Comparison of ENCODE assay signal across 8 mouse cellular contexts in genomic region chr1:134086811-134087398, GRCm38 (mm10). TPM values are rescaled to one million over a fixed set of nuclear protein-coding genes. Genes with fewer than 3 reads are reported as not detected.
DNase-seq lines count a peak whose midpoint lies in the region; ATAC-seq and TF ChIP-seq lines count a peak whose summit lies in the region.

No protein-coding gene starts in this region.

- WGBS in forebrain, embryonic 10.5 days = 62% methylated on average over 16 of the region's 16 CpGs
- 62% methylated on average over 16 of the region's 16 CpGs for WGBS in forebrain, embryonic 16.5 days
- WGBS in forebrain, embryonic 11.5 days = 66% methylated on average over 16 of the region's 16 CpGs
- 53% methylated on average over 16 of the region's 16 CpGs for WGBS in hindbrain, postnatal 0 days
- WGBS in liver, embryonic 16.5 days (ENCODE audit: insufficient replicate concordance) = 17% methylated on average over 16 of the region's 16 CpGs
- WGBS in stomach, postnatal 0 days = 55% methylated on average over 15 of the region's 16 CpGs

- no peak overlapping the region for H3K9ac ChIP-seq in forebrain, embryonic 16.5 days (replicated peaks; ENCODE audit: low read depth, low read length)
- H3K9ac ChIP-seq in forebrain, embryonic 11.5 days (ENCODE audit: low read length) = peak overlapping the region; percentile 35; the same call in 1 of the 2 replicates
- H3K9ac ChIP-seq in hindbrain, postnatal 0 days (replicated peaks; ENCODE audit: low read length) = no peak overlapping the region
- H3K9ac ChIP-seq in liver, embryonic 16.5 days (ENCODE audit: low read depth, low read length) = peak overlapping the region; percentile 63
- H3K9ac ChIP-seq in stomach, postnatal 0 days (ENCODE audit: low read length) = peak overlapping the region; percentile 18; the same call in 1 of the 2 replicates

- 0 out of 2 replicates have a peak overlapping the region, but pooled peaks have one; percentile 3 for H3K4me3 ChIP-seq in forebrain, embryonic 10.5 days
- H3K4me3 ChIP-seq in forebrain, embryonic 16.5 days (replicated peaks; ENCODE audit: low read length) = no peak overlapping the region
- H3K4me3 ChIP-seq in forebrain, embryonic 11.5 days (ENCODE audit: low read depth, low read length) = no peak overlapping the region
- no peak overlapping the region for H3K4me3 ChIP-seq in hindbrain, postnatal 0 days (ENCODE audit: low read length)
- H3K4me3 ChIP-seq in liver, embryonic 16.5 days (ENCODE audit: low read depth, low read length) = peak overlapping the region; percentile 50
- H3K4me3 ChIP-seq in stomach, postnatal 0 days (ENCODE audit: low read depth, low read length) = no peak overlapping the region

- DNase-seq in forebrain, embryonic 10.5 days (ENCODE audit: extremely low spot score, low spot score) = no peak
- no peak for DNase-seq in forebrain, embryonic 11.5 days (ENCODE audit: low spot score)
- peak; percentile 31 for DNase-seq in hindbrain, postnatal 0 days (ENCODE audit: low spot score)
- DNase-seq in stomach, postnatal 0 days (ENCODE audit: low spot score) = no peak
- no peak for DNase-seq in layer of hippocampus, postnatal 14 days (ENCODE audit: low spot score in 2 of 2)

- H3K27me3 ChIP-seq in forebrain, embryonic 10.5 days (ENCODE audit: poor library complexity, severe bottlenecking) = peaks cover 10% of the 10 kb centered on the region
- no peaks in the 10 kb centered on the region for H3K27me3 ChIP-seq in forebrain, embryonic 16.5 days (replicated peaks; ENCODE audit: control insufficient read depth, insufficient read depth, low read length)
- H3K27me3 ChIP-seq in forebrain, embryonic 11.5 days (ENCODE audit: control insufficient read depth, insufficient read depth, low read length) = no peaks in the 10 kb centered on the region
- H3K27me3 ChIP-seq in hindbrain, postnatal 0 days (ENCODE audit: insufficient read depth, low read length) = no peaks in the 10 kb centered on the region
- no peaks in the 10 kb centered on the region for H3K27me3 ChIP-seq in liver, embryonic 16.5 days (ENCODE audit: control insufficient read depth, insufficient read depth, low read depth, low read length)
- no peaks in the 10 kb centered on the region for H3K27me3 ChIP-seq in stomach, postnatal 0 days (ENCODE audit: control insufficient read depth, insufficient read depth, low read length)

- H3K4me2 ChIP-seq in forebrain, embryonic 16.5 days (ENCODE audit: low read length) = no peak overlapping the region
- H3K4me2 ChIP-seq in forebrain, embryonic 11.5 days (ENCODE audit: low read depth, low read length, severe bottlenecking) = no peak overlapping the region; the same call in 1 of the 2 replicates
- H3K4me2 ChIP-seq in hindbrain, postnatal 0 days (ENCODE audit: low read depth, low read length) = no peak overlapping the region
- H3K4me2 ChIP-seq in liver, embryonic 16.5 days (ENCODE audit: low read depth, low read length) = peak overlapping the region; percentile 71
- H3K4me2 ChIP-seq in stomach, postnatal 0 days (replicated peaks; ENCODE audit: low read depth) = no peak overlapping the region

- no peak for TF ChIP-seq CTCF in hindbrain, postnatal 0 days (IDR thresholded peaks at IDR 0.05; ENCODE audit: low read depth)
- no peak for TF ChIP-seq CTCF in stomach, postnatal 0 days (IDR thresholded peaks at IDR 0.05; ENCODE audit: low read depth)

- ATAC-seq in forebrain, embryonic 16.5 days = no peak
- no peak for ATAC-seq in forebrain, embryonic 11.5 days (replicated peaks; ENCODE audit: low FRiP score)
- ATAC-seq in hindbrain, postnatal 0 days = no peak
- ATAC-seq in liver, embryonic 16.5 days (ENCODE audit: low read depth) = peak; percentile 64
- ATAC-seq in stomach, postnatal 0 days (ENCODE audit: low FRiP score, low TSS enrichment) = no peak
- ATAC-seq in granulocyte monocyte progenitor cell, adult 5-6 weeks (replicated peaks; ENCODE audit: poor library complexity, severe bottlenecking) = no peak

- H3K9me3 ChIP-seq in forebrain, embryonic 10.5 days = no peaks in the 10 kb centered on the region
- H3K9me3 ChIP-seq in forebrain, embryonic 16.5 days (ENCODE audit: control insufficient read depth, low read length) = no peaks in the 10 kb centered on the region
- H3K9me3 ChIP-seq in forebrain, embryonic 11.5 days (ENCODE audit: control insufficient read depth, low read length) = no peaks in the 10 kb centered on the region
- no peaks in the 10 kb centered on the region for H3K9me3 ChIP-seq in hindbrain, postnatal 0 days (ENCODE audit: low read length)
- no peaks in the 10 kb centered on the region for H3K9me3 ChIP-seq in liver, embryonic 16.5 days (replicated peaks; ENCODE audit: control insufficient read depth, low read length)
- H3K9me3 ChIP-seq in stomach, postnatal 0 days (ENCODE audit: control insufficient read depth, low read length) = no peaks in the 10 kb centered on the region

- H3K4me1 ChIP-seq in forebrain, embryonic 10.5 days = peaks cover 29% of the 10 kb centered on the region
- H3K4me1 ChIP-seq in forebrain, embryonic 16.5 days (replicated peaks; ENCODE audit: control insufficient read depth, insufficient read depth, low read length) = peaks cover 19% of the 10 kb centered on the region
- H3K4me1 ChIP-seq in forebrain, embryonic 11.5 days (replicated peaks; ENCODE audit: control insufficient read depth, insufficient read depth, low read length) = peaks cover 13% of the 10 kb centered on the region; the same call in 1 of the 2 replicates
- H3K4me1 ChIP-seq in hindbrain, postnatal 0 days (ENCODE audit: insufficient read depth, low read length) = peaks cover 10% of the 10 kb centered on the region; the same call in 1 of the 2 replicates
- H3K4me1 ChIP-seq in liver, embryonic 16.5 days (ENCODE audit: control insufficient read depth, low read depth, low read length) = peaks cover 76% of the 10 kb centered on the region
- H3K4me1 ChIP-seq in stomach, postnatal 0 days (replicated peaks; ENCODE audit: control insufficient read depth, insufficient read depth) = no peaks in the 10 kb centered on the region; the same call in 1 of the 2 replicates

- peak overlapping the region; percentile 72 for H3K27ac ChIP-seq in forebrain, embryonic 10.5 days
- no peak overlapping the region for H3K27ac ChIP-seq in forebrain, embryonic 16.5 days (ENCODE audit: low read length)
- H3K27ac ChIP-seq in forebrain, embryonic 11.5 days (ENCODE audit: low read depth, low read length) = no peak overlapping the region
- H3K27ac ChIP-seq in hindbrain, postnatal 0 days = peak overlapping the region; percentile 46
- peak overlapping the region; percentile 87 for H3K27ac ChIP-seq in liver, embryonic 16.5 days (ENCODE audit: low read length)
- no peak overlapping the region for H3K27ac ChIP-seq in stomach, postnatal 0 days (replicated peaks)

- no peaks in the 10 kb centered on the region for H3K36me3 ChIP-seq in forebrain, embryonic 10.5 days (replicated peaks)
- H3K36me3 ChIP-seq in forebrain, embryonic 16.5 days (ENCODE audit: control insufficient read depth, insufficient read depth) = no peaks in the 10 kb centered on the region
- no peaks in the 10 kb centered on the region for H3K36me3 ChIP-seq in forebrain, embryonic 11.5 days (ENCODE audit: control insufficient read depth, insufficient read depth, low read length)
- H3K36me3 ChIP-seq in hindbrain, postnatal 0 days (ENCODE audit: insufficient read depth, low read length) = no peaks in the 10 kb centered on the region
- no peaks in the 10 kb centered on the region for H3K36me3 ChIP-seq in liver, embryonic 16.5 days (ENCODE audit: control insufficient read depth, insufficient read depth)
- H3K36me3 ChIP-seq in stomach, postnatal 0 days (ENCODE audit: control insufficient read depth, insufficient read depth, low read length) = no peaks in the 10 kb centered on the region

- TF ChIP-seq EP300 in stomach, postnatal 0 days (optimal IDR thresholded peaks at IDR 0.05) = no peak

RNA-seq across cellular contexts. Expression of gene Btg2, which starts 8.0 kb away (rescaled TPM):
- 64.6 and 68.6 TPM in 2 replicates for polyA plus RNA-seq in forebrain, embryonic 10.5 days (2016; fragmentation: Nextera tagmentation; extraction: Ambion mirVana)
- 56.0 and 66.4 TPM in 2 replicates for polyA plus RNA-seq in forebrain, embryonic 16.5 days (2015; fragmentation: Nextera tagmentation; extraction: Ambion mirVana)
- 110 TPM in 2 replicates for polyA plus RNA-seq in forebrain, embryonic 11.5 days (2014; fragmentation: Nextera tagmentation; extraction: Ambion mirVana)
- total RNA-seq in hindbrain, postnatal 0 days (2014; rRNA removed) = 11.2 and 26.1 TPM in 2 replicates
- 13.2 and 14.8 TPM in 2 replicates for polyA plus RNA-seq in hindbrain, postnatal 0 days (2015; fragmentation: Nextera tagmentation; extraction: Ambion mirVana)
- polyA plus RNA-seq in liver, embryonic 16.5 days (2015; fragmentation: Nextera tagmentation; extraction: Ambion mirVana) = 107 and 109 TPM in 2 replicates
- polyA plus RNA-seq in stomach, postnatal 0 days (2015; fragmentation: Nextera tagmentation; extraction: Ambion mirVana) = 85.9 and 96.8 TPM in 2 replicates
- 10 to 100 TPM; 14.1 to 19.2 TPM for total RNA-seq in layer of hippocampus, postnatal 14 days (2021)
- 7.2 and 13.5 TPM in 2 replicates for total RNA-seq in granulocyte monocyte progenitor cell, adult 5-6 weeks (2014; fragmentation: Nextera tagmentation)
- 31.3 and 33.7 TPM in 2 replicates for total RNA-seq in granulocyte monocyte progenitor cell, adult 5-6 weeks (2017)

RNA-seq across cellular contexts. Expression of gene Chit1, which starts 24.1 kb away (rescaled TPM):
- not detected in 2 replicates for polyA plus RNA-seq in forebrain, embryonic 10.5 days (2016; fragmentation: Nextera tagmentation; extraction: Ambion mirVana)
- polyA plus RNA-seq in forebrain, embryonic 16.5 days (2015; fragmentation: Nextera tagmentation; extraction: Ambion mirVana) = 0.14 TPM in 1 of 2 replicates, not detected in the other
- polyA plus RNA-seq in forebrain, embryonic 11.5 days (2014; fragmentation: Nextera tagmentation; extraction: Ambion mirVana) = not detected in 2 replicates
- 0.14 TPM in 1 of 2 replicates, not detected in the other for total RNA-seq in hindbrain, postnatal 0 days (2014; rRNA removed)
- 0.46 and 0.48 TPM in 2 replicates for polyA plus RNA-seq in hindbrain, postnatal 0 days (2015; fragmentation: Nextera tagmentation; extraction: Ambion mirVana)
- polyA plus RNA-seq in liver, embryonic 16.5 days (2015; fragmentation: Nextera tagmentation; extraction: Ambion mirVana) = 0.19 and 0.20 TPM in 2 replicates
- 38.5 and 45.1 TPM in 2 replicates for polyA plus RNA-seq in stomach, postnatal 0 days (2015; fragmentation: Nextera tagmentation; extraction: Ambion mirVana)
- total RNA-seq in layer of hippocampus, postnatal 14 days (2021) = under 1 TPM in 1 of 2 experiments, not detected in 1; 0.39 TPM
- 0.62 and 1.7 TPM in 2 replicates for total RNA-seq in granulocyte monocyte progenitor cell, adult 5-6 weeks (2014; fragmentation: Nextera tagmentation)
- total RNA-seq in granulocyte monocyte progenitor cell, adult 5-6 weeks (2017) = 0.22 and 0.82 TPM in 2 replicates

RNA-seq across cellular contexts. Expression of gene Fmod, which starts 49.9 kb away (rescaled TPM):
- 1.3 TPM in 2 replicates for polyA plus RNA-seq in forebrain, embryonic 10.5 days (2016; fragmentation: Nextera tagmentation; extraction: Ambion mirVana)
- 7.8 and 12.6 TPM in 2 replicates for polyA plus RNA-seq in forebrain, embryonic 16.5 days (2015; fragmentation: Nextera tagmentation; extraction: Ambion mirVana)
- 2.2 and 3.6 TPM in 2 replicates for polyA plus RNA-seq in forebrain, embryonic 11.5 days (2014; fragmentation: Nextera tagmentation; extraction: Ambion mirVana)
- 10.6 and 16.3 TPM in 2 replicates for total RNA-seq in hindbrain, postnatal 0 days (2014; rRNA removed)
- polyA plus RNA-seq in hindbrain, postnatal 0 days (2015; fragmentation: Nextera tagmentation; extraction: Ambion mirVana) = 17.0 and 21.8 TPM in 2 replicates
- polyA plus RNA-seq in liver, embryonic 16.5 days (2015; fragmentation: Nextera tagmentation; extraction: Ambion mirVana) = 2.2 and 3.3 TPM in 2 replicates
- polyA plus RNA-seq in stomach, postnatal 0 days (2015; fragmentation: Nextera tagmentation; extraction: Ambion mirVana) = 7.9 and 9.0 TPM in 2 replicates
- total RNA-seq in layer of hippocampus, postnatal 14 days (2021) = 1 to 10 TPM; 3.3 to 4.5 TPM
- total RNA-seq in granulocyte monocyte progenitor cell, adult 5-6 weeks (2014; fragmentation: Nextera tagmentation) = not detected in 2 replicates
- total RNA-seq in granulocyte monocyte progenitor cell, adult 5-6 weeks (2017) = not detected in 2 replicates

Comparison
In these comparisons a context has a peak if more than half of its experiments do, and no peak if none do; other contexts are left out.
1. H3K27ac ChIP-seq: peak in forebrain, embryonic 10.5 days (single experiment), hindbrain, postnatal 0 days (single experiment) and liver, embryonic 16.5 days (single experiment); none in forebrain, embryonic 16.5 days (single experiment), forebrain, embryonic 11.5 days (single experiment) and stomach, postnatal 0 days (single experiment).
2. H3K4me3 ChIP-seq: peak in forebrain, embryonic 10.5 days (single experiment) and liver, embryonic 16.5 days (single experiment); none in forebrain, embryonic 16.5 days (single experiment), forebrain, embryonic 11.5 days (single experiment), hindbrain, postnatal 0 days (single experiment) and stomach, postnatal 0 days (single experiment).
3. H3K9ac ChIP-seq: peak in forebrain, embryonic 11.5 days (single experiment), liver, embryonic 16.5 days (single experiment) and stomach, postnatal 0 days (single experiment); none in forebrain, embryonic 16.5 days (single experiment) and hindbrain, postnatal 0 days (single experiment).
4. RNA of gene Chit1, which starts 24.1 kb away (polyA plus RNA-seq): 38.5 to 45.1 TPM in stomach, postnatal 0 days; 0.46 to 0.48 TPM in hindbrain, postnatal 0 days, 0.19 to 0.20 TPM in liver, embryonic 16.5 days, 0.14 TPM in forebrain, embryonic 16.5 days, not detected in forebrain, embryonic 10.5 days and not detected in forebrain, embryonic 11.5 days; every median in the first group is over 10 times any median in the second.